Mouse (Mus musculus): ENCODE results near the gene Zfp36.

DNA sequence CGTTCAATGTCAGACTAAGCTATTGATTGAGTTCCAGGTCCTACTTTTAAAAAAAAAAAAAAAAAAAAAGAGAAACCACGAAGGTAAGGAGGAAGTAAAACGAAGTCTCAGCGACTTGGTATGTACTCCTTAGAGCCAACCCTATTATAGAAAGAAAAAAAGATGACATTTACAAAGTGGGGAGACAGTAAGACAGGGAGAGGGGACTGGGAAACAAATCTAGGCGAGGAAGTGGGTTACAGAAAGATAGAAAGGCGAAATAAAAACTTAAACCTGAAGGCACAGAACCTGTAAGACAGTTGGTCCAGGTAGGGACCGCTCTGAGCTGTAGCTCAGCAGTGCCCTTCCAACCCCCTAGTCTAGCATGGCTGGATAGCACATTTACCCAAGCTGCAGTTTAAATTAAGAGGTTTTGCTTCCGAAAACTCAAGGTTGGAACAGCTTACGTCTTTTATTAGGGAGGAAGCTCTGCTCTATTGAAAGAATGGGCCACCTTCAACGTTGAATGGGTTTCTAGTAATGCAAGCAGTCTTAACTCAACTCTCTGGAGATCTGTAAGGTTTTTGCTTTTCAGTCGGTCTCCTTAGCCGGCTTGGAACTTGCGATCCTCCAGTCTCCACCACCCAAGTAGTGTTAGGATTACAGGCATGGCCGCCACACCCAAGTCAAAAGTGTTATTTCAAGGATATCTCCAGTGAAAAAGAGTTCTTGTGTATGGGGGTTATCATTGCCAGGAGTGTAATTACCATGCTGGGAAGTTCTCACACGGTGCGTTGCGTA, at the start of gene Zfp36:
- TF ChIP-seq GATA1 (IDR thresholded peaks at IDR 0.05; ENCODE audit: borderline replicate concordance, low read length), result no peak
- no peak for TF ChIP-seq FLI1 (IDR thresholded peaks at IDR 0.05; ENCODE audit: low read length)
